In genomic region chr17:50173776-50174175, GRCm38 (mm10) we compare ENCODE assay signal across 22 mouse cellular contexts. TPM values are rescaled to one million over a fixed set of nuclear protein-coding genes. Genes with fewer than 3 reads are reported as not detected.
DNase-seq lines count a peak whose midpoint lies in the region; ATAC-seq lines count a peak whose summit lies in the region.
"Had no signal": no experiment of that assay in that cellular context is flagged by ENCODE, and none has a peak within 500 bp of the region (broad histone marks: within the 10 kb centered on the region; RNA-seq: fewer than 3 reads in every experiment).

No protein-coding gene starts in this region.

- no peak overlapping the region for H3K4me2 ChIP-seq in midbrain, embryonic 11.5 days
- no peak overlapping the region for H3K4me2 ChIP-seq in midbrain, embryonic 16.5 days (ENCODE audit: low read length)
- H3K4me2 ChIP-seq in hindbrain, embryonic 13.5 days: no peak overlapping the region
- H3K4me2 ChIP-seq: forebrain, embryonic 13.5 days; heart, embryonic 13.5 days; hindbrain, embryonic 15.5 days had no signal

- no peaks in the 10 kb centered on the region for H3K27me3 ChIP-seq in midbrain, embryonic 11.5 days (ENCODE audit: control insufficient read depth, insufficient read depth, low read length)
- no peaks in the 10 kb centered on the region for H3K27me3 ChIP-seq in midbrain, embryonic 16.5 days (ENCODE audit: control insufficient read depth, insufficient read depth, low read depth, low read length)
- no peaks in the 10 kb centered on the region for H3K27me3 ChIP-seq in splenic B cell, adult 2 months (ENCODE audit: control insufficient read depth, insufficient read depth, low read length, poor library complexity, severe bottlenecking)
- H3K27me3 ChIP-seq in hindbrain, embryonic 13.5 days: no peaks in the 10 kb centered on the region
- H3K27me3 ChIP-seq: forebrain, embryonic 13.5 days; heart, embryonic 13.5 days; hindbrain, embryonic 15.5 days had no signal

- WGBS in midbrain, embryonic 11.5 days: 92% methylated on average over 3 of the region's 3 CpGs
- WGBS in midbrain, embryonic 16.5 days: 96% methylated on average over 3 of the region's 3 CpGs
- 87% methylated on average over 3 of the region's 3 CpGs for WGBS in hindbrain, embryonic 13.5 days

- H3K36me3 ChIP-seq in midbrain, embryonic 11.5 days (ENCODE audit: control insufficient read depth, insufficient read depth, low read length): no peaks in the 10 kb centered on the region
- no peaks in the 10 kb centered on the region for H3K36me3 ChIP-seq in midbrain, embryonic 16.5 days (ENCODE audit: control insufficient read depth, insufficient read depth, low read length)
- peaks cover 5% of the 10 kb centered on the region; the same call in 1 of the 2 replicates for H3K36me3 ChIP-seq in splenic B cell, adult 2 months (ENCODE audit: control insufficient read depth, insufficient read depth, low read length, poor library complexity, severe bottlenecking)
- no peaks in the 10 kb centered on the region; the same call in 1 of the 2 replicates for H3K36me3 ChIP-seq in hindbrain, embryonic 13.5 days
- H3K36me3 ChIP-seq: hindbrain, embryonic 15.5 days had no signal

- DNase-seq in midbrain, embryonic 11.5 days (ENCODE audit: low spot score, missing footprints): peak; percentile 66
- peak; percentile 48 for DNase-seq in thymus, postnatal 14 days
- DNase-seq in thymus, adult 18-20 months: no peak
- DNase-seq in splenic B cell, adult 2 months (ENCODE audit: low read depth, low spot score): peak; percentile 58
- DNase-seq: adrenal gland, adult 8-10 months; adrenal gland, postnatal 25 days; cerebellum, adult 18-20 months; cerebellum, adult 9-10 months; cerebellum, postnatal 14 days; gastrocnemius, postnatal 10 days; gastrocnemius, postnatal 36 days; heart, adult 2 months; heart, postnatal 14 days; heart, postnatal 4 days had no signal

- no peak for ATAC-seq in midbrain, embryonic 11.5 days (ENCODE audit: low FRiP score)
- no peak for ATAC-seq in midbrain, embryonic 16.5 days
- no peak for ATAC-seq in hindbrain, embryonic 13.5 days (ENCODE audit: low FRiP score)
- ATAC-seq: forebrain, embryonic 13.5 days; forebrain, embryonic 16.5 days had no signal

- no peaks in the 10 kb centered on the region for H3K9me3 ChIP-seq in midbrain, embryonic 11.5 days (ENCODE audit: control insufficient read depth, low read length)
- H3K9me3 ChIP-seq in midbrain, embryonic 16.5 days (replicated peaks; ENCODE audit: control insufficient read depth, low read length, poor library complexity, severe bottlenecking): no peaks in the 10 kb centered on the region
- H3K9me3 ChIP-seq in hindbrain, embryonic 13.5 days: 0 out of 2 replicates have a peak, but pooled peaks cover 5% of the 10 kb centered on the region
- H3K9me3 ChIP-seq: forebrain, embryonic 13.5 days; heart, embryonic 10.5 days; hindbrain, embryonic 15.5 days had no signal

- H3K27ac ChIP-seq in midbrain, embryonic 11.5 days (ENCODE audit: low read depth, low read length): no peak overlapping the region
- H3K27ac ChIP-seq in midbrain, embryonic 16.5 days (ENCODE audit: low read length): no peak overlapping the region
- H3K27ac ChIP-seq in hindbrain, embryonic 13.5 days: no peak overlapping the region
- H3K27ac ChIP-seq: forebrain, embryonic 10.5 days; forebrain, embryonic 13.5 days; heart, adult 2 months; heart, embryonic 10.5 days; heart, embryonic 13.5 days; hindbrain, embryonic 15.5 days had no signal

- H3K4me3 ChIP-seq in midbrain, embryonic 11.5 days (ENCODE audit: low read depth, low read length): no peak overlapping the region
- H3K4me3 ChIP-seq in midbrain, embryonic 16.5 days (ENCODE audit: low read depth, low read length): no peak overlapping the region
- no peak overlapping the region for H3K4me3 ChIP-seq in hindbrain, embryonic 13.5 days
- H3K4me3 ChIP-seq: forebrain, embryonic 10.5 days; forebrain, embryonic 13.5 days; heart, adult 2 months; heart, embryonic 10.5 days; heart, embryonic 13.5 days; hindbrain, embryonic 15.5 days had no signal

- no peaks in the 10 kb centered on the region for H3K4me1 ChIP-seq in midbrain, embryonic 11.5 days (ENCODE audit: control insufficient read depth, insufficient read depth, low read length)
- 0 out of 2 replicates have a peak, but pooled peaks cover 3% of the 10 kb centered on the region for H3K4me1 ChIP-seq in midbrain, embryonic 16.5 days (ENCODE audit: control insufficient read depth, insufficient read depth, low read length)
- peaks cover 15% of the 10 kb centered on the region for H3K4me1 ChIP-seq in hindbrain, embryonic 13.5 days (replicated peaks)

- H3K9ac ChIP-seq in midbrain, embryonic 11.5 days (ENCODE audit: low read length): no peak overlapping the region
- H3K9ac ChIP-seq in midbrain, embryonic 16.5 days (ENCODE audit: low read depth, low read length): no peak overlapping the region
- no peak overlapping the region for H3K9ac ChIP-seq in hindbrain, embryonic 13.5 days
- H3K9ac ChIP-seq: forebrain, embryonic 13.5 days; heart, embryonic 13.5 days; hindbrain, embryonic 15.5 days had no signal

RNA-seq across cellular contexts. Expression of gene Rftn1, which starts 16.7 kb away (rescaled TPM):
- 3.5 and 4.3 TPM in 2 replicates for polyA plus RNA-seq in midbrain, embryonic 11.5 days (2014; fragmentation: Nextera tagmentation; extraction: Ambion mirVana)
- polyA plus RNA-seq in midbrain, embryonic 16.5 days (2015; fragmentation: Nextera tagmentation; extraction: Ambion mirVana): 28.2 and 30.1 TPM in 2 replicates
- polyA plus RNA-seq in hindbrain, embryonic 13.5 days (2015; fragmentation: Nextera tagmentation; extraction: Ambion mirVana): 14.2 and 17.0 TPM in 2 replicates

Comparison
In these comparisons a context has a peak if more than half of its experiments do, and no peak if none do; other contexts are left out.
1. DNase-seq: peak in midbrain, embryonic 11.5 days (single experiment), thymus, postnatal 14 days (single experiment) and splenic B cell, adult 2 months (single experiment); none in thymus, adult 18-20 months (0 of 2).